Mouse (Mus musculus) testis, adult 2 months (tissue): ENCODE results near the gene Hoxb4.

Source experiments
- CTCF ChIP-seq: fragments of 200-500 bp; IDR thresholded peaks from 2 replicates; pipeline ENCODE4 v1.5.1; 2012; ENCODE audit warnings: low read depth, mild to moderate bottlenecking, inconsistent platforms, low read length, moderate library complexity; ENCODE audit not compliant: control insufficient read depth, insufficient read depth, insufficient replicate concordance
- POLR2A ChIP-seq: fragments of 200-500 bp; IDR thresholded peaks from 2 replicates; pipeline ENCODE4 v1.6.1; 2012; ENCODE audit warnings: low read depth, mild to moderate bottlenecking, inconsistent platforms, low read length, moderate library complexity; ENCODE audit not compliant: control insufficient read depth

GRCm38 (mm10) chr11:96310183-96310938 is 7.7 kb upstream of the Hoxb4 start:
- no peak for TF ChIP-seq CTCF
- no peak for TF ChIP-seq POLR2A
